Mouse (Mus musculus): ENCODE results near the gene Rps21.
A peak's percentile ranks its signal among the peaks of the same experiment; 100 is the strongest.

Gene Rps21

GRCm38 (mm10) chr2:180257001-180257521 is at the start of gene Rps21:
Gene Rps21, plus strand, starts transcription at chr2:180257377.
- DNase-seq: peak; percentile 98 to 99

DNA sequence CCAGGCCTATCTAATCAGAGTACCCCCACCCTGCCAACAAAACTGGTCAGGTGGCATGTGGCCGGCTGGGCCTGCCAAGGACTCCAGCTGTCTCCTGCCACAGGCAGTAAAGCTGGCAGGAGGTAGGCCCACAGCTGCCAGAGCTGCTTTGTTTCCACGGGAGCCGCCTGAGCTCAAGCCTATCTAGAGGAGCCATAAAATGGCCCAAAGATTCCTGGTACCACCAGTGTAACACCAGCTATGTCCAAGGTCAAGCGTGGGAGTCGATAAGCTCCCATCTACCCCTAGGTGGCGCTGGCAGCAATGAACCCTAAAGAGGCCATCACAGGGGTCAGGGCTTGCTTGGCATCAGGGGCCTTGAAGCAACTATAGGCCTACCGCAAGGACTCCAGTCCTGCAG is 49.3 kb upstream of the Rps21 start:
- DNase-seq: peak; percentile 50 to 72

DNA sequence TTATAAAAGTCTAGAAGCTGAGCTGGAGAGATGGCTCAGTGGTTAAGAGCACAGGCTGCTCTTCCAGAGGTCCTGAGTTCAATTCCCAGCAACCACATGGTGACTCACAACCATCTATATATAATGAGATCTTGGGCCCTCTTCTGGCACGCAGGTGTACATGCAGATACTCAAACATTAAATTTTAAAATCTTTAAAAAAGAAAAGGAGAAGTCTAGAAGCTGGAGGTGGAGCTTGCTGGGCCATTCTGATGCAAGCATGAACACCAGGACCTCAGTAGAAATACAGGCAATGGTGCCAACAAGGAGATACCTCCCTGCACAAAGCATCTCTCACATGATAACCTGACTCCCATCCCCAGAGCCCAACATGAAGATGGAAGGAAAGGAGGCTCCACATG is 48.2 kb upstream of the Rps21 start:
- DNase-seq: no peak

- no peak for DNase-seq
Measured at GRCm38 (mm10) chr2:180212255-180212654, 44.9 kb upstream of the Rps21 start.

DNA sequence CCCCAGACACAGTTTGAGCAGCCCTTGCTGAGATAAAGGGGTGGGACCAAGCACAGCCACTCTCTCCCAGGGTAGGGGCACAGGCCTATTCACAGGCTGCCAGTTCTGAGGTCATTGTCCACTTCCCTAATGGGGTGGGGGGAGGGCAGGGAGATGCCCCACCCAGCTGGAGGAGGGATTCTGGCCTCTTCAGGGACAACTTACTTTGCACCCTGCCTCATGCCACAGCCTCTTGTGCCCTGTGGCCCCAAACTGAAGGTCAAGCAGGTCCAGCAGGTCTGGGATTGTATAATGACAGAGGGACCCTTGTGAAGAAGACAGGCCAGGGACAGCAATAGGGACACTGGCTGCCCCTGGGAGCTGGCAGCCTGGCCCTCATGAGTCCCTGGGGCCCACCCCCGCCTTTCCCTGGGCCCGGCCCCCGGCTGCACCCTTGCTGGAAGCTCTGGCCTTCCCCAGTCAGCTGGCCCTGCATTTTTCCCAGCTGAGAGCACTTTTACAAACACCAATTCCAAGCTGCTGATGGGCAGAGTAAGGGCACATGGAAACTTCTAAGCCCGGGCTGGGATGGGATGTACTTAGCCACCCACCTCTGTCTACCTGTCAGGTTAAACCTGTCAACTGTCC is 42.7 kb upstream of the Rps21 start:
- no peak for DNase-seq

DNA sequence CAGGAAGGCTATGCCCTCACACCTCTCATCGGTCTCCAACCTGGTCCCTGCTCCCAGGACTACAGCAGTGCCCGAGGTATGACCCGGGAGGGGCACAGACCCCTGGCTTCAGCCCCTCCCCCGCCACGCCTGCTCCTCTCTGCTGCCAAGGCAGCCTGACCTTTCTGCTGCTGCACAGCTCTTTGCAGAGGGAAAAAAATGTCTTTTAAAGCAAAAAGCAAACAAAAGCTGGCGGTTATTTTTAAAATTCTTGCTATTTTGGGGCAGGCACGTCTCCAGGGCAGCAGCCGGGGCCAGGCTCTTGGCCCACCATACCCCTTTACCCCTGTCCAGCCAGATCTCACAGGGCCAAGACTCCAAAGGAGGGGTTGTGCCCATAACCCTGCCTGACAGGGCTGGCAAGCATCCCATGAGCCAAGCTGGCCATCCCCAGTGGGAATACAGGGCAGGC is 42.1 kb upstream of the Rps21 start:
- no peak for DNase-seq

GRCm38 (mm10) chr2:180215951-180216350 is 41.2 kb upstream of the Rps21 start:
- DNase-seq: no peak

- DNase-seq: no peak
Measured at GRCm38 (mm10) chr2:180216921-180217320, 40.3 kb upstream of the Rps21 start.

- peak; percentile 68 to 76 for DNase-seq
Measured at GRCm38 (mm10) chr2:180217587-180217986, 39.6 kb upstream of the Rps21 start.

GRCm38 (mm10) chr2:180218241-180218640 is 38.9 kb upstream of the Rps21 start:
- DNase-seq: no peak

GRCm38 (mm10) chr2:180218677-180219076 is 38.5 kb upstream of the Rps21 start:
- no peak for DNase-seq

- DNase-seq: no peak
Measured at GRCm38 (mm10) chr2:180219145-180219943, 37.8 kb upstream of the Rps21 start.

GRCm38 (mm10) chr2:180220165-180220564 is 37.0 kb upstream of the Rps21 start:
- DNase-seq: no peak

- DNase-seq: no peak
Measured at GRCm38 (mm10) chr2:180221051-180221450, 36.1 kb upstream of the Rps21 start.

DNA sequence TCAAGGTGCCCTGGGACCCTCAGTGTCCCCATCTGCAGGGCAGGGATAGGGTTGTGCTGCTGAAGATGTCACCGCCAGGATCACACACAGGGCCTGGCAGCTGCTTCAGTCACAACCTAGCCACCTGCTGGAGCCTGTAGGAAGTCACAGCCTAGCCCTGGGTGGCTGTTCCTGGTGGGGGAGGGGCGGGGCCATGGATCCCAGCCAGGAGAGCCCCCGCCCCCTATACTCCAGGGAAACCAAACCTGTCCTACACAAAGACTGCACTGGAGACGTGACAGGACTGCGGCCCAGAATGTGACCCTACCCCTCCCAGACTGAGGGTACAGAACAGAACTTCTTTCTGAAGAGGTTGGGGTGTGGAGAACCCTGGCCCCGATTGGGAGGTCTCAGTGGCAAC is 34.9 kb upstream of the Rps21 start:
- no peak for DNase-seq

DNA sequence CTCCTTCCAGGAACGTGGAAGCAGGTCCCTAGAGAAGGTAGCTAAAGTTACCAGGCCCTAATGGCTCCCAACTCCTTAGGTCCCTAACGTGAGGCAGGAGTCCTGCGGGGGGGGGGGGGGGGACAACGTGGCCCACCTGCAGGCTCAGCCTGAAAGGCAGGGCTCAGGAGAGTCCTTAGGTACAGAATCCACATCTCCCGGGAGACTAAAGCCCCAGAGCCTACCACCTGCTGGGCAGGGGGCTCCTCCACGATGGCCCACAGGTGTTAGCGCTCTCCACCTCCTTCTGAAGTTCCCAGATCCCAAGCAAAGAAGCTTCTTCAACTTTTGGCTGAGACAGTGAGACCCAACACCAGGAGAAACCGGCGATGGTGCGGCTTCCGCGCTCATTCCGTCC is 32.5 kb upstream of the Rps21 start:
- no peak for DNase-seq

DNA sequence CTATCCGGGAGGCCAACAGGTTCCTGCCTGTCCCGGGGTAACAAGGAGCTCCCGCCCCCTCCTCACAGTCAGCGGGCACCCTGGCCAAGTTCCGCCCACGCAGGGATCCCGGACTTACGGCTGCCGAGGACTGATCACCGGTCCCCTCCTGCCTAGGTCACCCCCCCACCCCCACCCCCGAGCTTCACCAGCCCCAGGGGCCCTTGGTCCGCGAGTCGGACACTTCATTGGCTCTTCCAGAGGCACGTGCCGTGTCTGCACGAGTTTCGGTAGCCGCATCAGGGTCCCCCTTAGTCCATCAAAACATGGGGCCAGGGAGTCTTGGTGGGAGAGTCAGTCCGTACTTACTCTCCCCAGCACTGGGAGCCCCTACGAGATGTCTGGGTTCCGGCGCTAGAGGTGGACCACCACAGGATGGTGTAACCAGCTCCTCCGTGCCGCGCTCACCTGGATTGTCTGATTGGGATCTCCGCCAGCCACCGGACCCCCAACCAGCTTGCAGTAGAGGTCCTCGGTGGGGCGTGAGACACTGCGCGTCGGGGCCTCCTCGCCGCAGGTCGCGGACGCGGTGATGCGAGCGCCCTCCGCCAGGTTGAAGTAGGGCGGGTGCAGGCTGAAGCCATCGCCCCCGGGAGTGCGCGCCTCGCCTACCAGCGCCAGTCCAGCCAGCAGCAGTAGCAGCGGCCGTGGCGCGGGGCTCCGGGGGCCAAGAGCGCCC is 32.0 kb upstream of the Rps21 start:
- DNase-seq: no peak

DNA sequence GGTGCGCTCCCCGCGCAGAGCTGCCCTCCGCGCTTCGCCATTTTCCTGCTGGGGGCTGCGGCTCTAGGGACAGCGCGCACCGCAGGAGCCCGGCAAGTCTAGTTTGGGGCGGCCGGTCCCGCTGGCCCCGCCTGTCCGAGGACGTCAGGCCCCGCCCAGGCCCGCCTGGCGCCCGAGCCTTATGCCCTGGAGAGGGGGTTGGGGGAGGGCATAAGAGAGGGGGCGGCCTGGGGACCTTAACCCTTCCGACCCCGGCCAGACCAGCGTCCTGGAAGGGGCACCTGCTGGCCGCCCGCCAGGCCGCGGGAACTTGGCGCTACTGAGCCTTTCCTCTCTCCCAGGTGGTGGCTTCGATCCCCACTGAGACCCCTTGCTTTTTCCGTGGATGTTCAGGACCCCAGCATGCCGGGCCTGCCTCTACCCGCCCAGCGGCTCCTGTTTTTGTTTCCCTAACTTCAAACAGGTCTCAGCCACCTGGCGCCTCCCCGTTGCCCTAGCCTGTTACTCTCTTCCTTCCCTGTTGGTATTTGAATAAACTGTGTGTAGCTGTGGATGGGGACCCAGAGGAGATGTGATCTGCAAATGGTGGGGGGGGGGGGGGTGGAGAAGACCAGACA is 31.3 kb upstream of the Rps21 start, which contains the start of gene Lama5:
Gene Lama5, minus strand, starts transcription at position 98 of the 617 bp plus-strand sequence.
- DNase-seq: peak; percentile 37 to 56

DNA sequence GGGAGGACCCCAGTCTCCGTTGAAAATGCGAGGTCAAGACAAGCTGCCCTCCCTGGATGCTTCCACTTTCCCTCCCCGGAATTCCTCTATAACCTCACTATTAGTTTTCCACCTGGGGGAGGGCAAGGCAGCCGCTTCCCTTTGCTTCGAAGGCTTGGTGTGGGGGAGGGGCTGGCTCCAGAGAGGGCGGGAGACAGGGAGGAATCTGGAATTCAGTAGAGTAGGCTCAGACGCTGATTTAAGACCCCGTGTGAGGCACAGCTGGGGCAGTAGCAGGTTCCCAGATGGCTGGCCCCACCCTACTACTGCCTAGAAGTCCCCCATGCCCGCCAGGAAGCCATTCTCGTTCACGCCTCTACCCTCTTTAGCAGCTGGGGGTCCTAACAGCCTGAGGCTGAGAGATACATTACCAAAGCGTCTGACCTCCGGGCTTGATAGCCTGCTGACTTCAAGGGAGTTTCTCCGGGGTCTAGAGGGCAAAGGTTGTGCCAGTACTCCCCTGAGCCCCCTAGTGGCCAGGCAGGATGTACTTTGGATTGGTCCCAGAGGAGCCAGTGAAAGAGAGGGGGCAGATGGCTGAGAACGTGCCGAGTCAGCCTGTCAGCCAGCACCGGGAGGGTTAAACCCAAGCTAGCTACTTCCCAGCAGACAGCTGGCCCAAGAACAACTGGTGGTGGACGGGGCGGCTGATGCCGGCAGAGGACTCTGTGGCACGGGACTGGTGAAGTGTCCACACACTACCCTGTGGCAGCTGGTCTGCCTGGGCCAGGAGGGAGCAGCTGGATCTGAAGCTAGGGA is 29.7 kb upstream of the Rps21 start:
- DNase-seq: peak; percentile 47 to 65

- no peak for DNase-seq
Measured at GRCm38 (mm10) chr2:180228060-180228458, 29.1 kb upstream of the Rps21 start.

DNA sequence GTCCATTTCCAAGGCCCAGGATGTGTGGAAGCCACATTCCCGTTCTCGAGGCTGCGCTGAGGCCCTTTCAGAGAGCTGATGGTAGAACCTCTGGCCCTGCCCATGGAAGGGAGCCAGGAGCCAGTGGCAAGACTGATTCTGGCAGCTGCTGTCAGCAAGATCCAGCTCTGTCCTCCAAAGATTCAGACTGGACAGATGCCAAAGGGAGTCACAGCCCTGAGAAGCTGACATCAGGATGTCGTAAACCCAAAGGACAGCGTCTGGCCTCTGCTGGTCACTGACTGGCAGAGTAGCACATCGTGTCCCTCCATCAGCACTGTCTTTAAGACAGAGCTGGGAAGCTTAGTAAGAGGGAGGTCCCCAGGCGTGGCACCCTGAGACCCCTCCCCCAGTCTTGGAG is 28.6 kb upstream of the Rps21 start:
- DNase-seq: no peak

DNA sequence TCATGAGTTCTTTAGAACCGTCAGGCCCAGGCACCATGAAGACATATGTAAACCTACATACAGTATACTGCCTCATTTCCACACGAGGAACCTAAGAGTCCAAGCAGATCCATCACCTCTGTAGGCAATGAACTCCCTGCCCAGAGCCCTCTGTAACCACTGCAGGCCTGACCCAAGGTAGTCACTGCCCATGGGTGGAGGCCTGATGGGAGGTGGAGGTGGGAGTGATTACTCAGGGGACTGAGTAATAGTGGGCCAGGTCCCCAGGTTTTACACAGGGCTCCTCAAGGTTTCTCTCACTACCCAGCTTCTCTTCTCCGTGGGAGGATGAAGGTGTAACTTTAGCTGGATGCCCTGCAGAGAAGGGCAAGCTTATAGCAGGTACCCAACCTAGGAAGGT is 28.0 kb upstream of the Rps21 start:
- DNase-seq: no peak
